Mouse (Mus musculus) mesoderm, embryonic 11.5 days (tissue): ENCODE measurements at regions not wholly inside any gene's neighbourhood (a gene's known extent, or its start where the extent isn't known, plus 50 kb on each side); places are given as distances from the start of the nearest gene placed in this dataset.

ENCODE experiments used
- DNase-seq: peaks from one replicate; pipeline ENCODE4 v3.0.0-alpha.2; 2012; ENCODE audit warnings: low read depth, low spot score

GRCm38 (mm10) chr3:140184899-140185525 lies 979.5 kb downstream of the Stpg2 start:
- no peak for DNase-seq

GRCm38 (mm10) chr3:140205914-140206313 lies 1000.4 kb downstream of the Stpg2 start:
- no peak for DNase-seq

DNA sequence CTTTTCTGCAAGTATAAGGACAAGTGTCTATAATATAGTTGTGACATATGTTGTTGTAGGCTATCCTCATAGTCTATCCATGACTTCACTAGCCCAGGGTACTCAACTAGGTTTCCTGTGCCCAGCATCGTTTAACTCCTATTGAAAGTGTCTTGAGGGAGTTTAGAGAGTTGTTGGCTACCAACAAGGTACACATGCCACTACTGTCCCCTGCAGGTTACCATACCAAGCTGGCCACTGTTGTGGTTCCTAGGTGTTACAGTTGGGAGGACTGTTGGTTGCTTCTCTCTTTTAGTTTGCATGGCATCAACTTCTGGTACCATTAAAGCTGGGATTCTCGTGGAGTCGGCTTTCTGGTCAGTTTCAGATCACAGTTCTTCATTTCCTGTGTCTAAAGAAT lies 990.7 kb downstream of the Pdha2 start:
- no peak for DNase-seq

- DNase-seq = no peak
Measured at GRCm38 (mm10) chr3:140230712-140231111, 981.4 kb downstream of the Pdha2 start.

DNA sequence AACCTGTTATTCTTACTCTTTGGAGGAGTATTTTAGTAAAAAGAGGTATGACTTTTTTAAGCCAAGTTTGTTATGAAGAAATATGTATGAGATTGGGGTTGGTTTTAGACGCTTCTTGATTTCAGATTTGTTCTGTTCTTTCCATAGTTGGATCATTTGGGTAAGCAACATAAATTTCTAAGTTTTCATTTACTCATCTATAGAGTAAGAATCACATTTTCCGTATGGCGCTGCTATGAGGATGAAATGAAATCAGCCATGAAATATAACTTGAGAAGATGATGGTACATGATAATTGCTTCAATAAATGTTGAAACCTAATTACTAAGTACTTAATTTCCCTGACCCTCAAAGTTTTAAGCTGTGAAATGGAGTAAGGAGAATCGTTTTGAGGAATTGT lies 979.0 kb downstream of the Pdha2 start:
- no peak for DNase-seq

GRCm38 (mm10) chr3:140233809-140234208 lies 978.3 kb downstream of the Pdha2 start:
- no peak for DNase-seq

DNA sequence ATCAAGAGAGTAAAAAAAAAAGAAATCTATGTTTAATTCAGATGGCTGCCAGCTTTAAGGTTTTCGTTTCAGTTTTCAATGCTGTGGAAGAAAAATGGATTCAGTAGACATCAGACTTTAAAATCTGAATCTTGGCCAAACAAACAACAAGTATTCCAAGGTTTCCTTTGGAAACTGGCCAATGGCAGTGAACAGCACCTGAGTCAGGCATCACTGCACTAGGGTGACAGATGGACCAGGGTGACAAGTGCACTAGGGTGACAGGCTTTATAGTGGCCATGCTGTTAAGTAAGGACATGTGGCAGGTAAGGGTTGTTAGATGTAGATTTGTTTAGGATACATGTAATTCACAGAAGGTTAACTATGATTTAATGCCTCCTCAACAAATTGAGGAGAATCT lies 972.9 kb downstream of the Pdha2 start:
- DNase-seq = no peak
